Mouse (Mus musculus) T-helper 2 cell (primary cell): ENCODE data around the gene Lsm14a.

Experiments
- in situ Hi-C: fragments of 300-600 bp; cut with MboI, MseI; formaldehyde crosslinking; loops from one replicate; pipeline ENCODE4 v1.15.1; 2025; ENCODE audit warnings: high pct_unique_total_duplicates

Gene Lsm14a

DNA sequence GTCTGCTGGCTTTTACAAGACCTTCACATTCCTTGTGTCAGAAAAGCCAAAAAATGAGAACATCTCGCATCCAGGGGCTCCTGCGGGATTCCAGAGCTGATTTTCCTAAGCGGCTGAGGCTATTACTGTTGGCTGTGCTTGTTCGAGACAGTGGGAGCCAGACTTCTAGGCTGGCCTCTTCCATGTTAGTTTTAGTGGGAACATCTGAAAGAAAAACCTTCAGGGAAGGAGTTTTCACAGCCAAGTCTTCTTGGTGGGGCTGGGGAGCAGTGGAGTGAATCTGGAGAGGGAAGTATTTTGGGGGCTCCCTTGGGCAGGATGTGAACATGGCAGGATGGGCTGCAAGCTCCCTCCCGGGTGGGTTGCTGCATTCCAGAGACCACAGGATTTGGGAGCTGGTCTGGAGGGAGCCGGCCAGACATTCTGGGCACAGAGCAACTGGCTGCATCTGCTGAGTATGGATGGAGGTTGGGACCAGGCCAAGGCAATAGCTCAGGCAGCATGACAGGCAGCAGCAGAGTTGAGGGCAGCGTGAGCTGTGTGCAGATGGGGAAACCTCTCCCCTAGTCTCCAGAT, 75.1 kb downstream of the Lsm14a start:
- in situ Hi-C loops = no loop called here

DNA sequence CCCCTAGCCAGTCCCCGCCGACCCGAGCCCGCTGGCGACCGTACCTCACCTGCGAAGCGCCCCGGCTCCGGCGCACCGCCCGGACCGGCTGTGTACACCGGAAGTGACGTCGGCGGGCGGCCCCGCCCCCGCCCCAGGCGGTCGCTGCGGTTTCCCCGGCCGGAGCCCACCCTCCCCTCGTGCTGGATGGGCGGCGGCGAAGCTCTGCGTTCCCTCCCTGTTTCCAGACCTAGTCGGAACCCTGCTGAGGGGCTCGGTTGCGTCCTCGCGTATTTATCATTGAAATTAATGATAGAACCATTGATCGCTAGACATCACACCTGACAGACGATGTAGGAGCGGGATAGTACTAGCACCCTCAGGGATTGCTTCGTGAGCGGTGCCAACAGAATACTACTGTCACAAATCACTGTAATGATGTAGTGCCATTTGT, 79.7 kb downstream of the Lsm14a start, which contains the start of gene 4931406P16Rik:
4931406P16Rik (minus strand) TSS at position 109 of the 433 bp plus-strand sequence.
- in situ Hi-C loops = no loop called here

DNA sequence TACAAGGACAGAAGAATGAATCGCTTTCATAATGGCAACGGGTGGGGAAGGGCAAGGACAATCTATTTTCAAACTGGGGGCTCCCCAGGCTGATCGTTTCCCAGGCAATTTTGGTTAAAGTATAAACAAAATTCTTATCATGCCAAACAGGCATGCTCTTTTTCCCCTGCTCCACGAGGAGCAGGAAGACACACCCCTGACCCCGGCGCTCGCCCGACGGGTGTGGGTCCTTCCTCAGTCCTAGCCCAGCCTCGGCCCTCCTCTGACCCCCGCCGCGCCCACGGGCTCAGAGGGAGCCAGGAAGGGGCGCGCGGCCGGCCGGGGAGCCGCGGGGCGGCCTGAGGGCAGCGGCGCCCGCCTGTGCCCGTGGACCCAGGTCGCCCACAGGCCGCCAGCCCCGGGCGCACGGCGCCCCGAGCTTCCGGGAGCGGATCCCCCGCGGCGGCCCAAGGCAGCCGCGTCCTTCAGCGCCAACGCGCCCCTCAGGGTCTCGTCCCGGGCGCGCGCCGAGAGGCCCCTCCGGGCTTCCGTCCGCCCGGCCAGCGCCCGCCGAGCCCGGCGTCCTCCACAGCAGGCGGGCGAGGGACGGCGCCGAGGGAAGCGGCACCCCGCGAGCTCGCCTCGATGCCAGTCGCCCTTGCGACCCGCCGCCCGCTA, 80.2 kb downstream of the Lsm14a start:
- in situ Hi-C loops = no loop called here

DNA sequence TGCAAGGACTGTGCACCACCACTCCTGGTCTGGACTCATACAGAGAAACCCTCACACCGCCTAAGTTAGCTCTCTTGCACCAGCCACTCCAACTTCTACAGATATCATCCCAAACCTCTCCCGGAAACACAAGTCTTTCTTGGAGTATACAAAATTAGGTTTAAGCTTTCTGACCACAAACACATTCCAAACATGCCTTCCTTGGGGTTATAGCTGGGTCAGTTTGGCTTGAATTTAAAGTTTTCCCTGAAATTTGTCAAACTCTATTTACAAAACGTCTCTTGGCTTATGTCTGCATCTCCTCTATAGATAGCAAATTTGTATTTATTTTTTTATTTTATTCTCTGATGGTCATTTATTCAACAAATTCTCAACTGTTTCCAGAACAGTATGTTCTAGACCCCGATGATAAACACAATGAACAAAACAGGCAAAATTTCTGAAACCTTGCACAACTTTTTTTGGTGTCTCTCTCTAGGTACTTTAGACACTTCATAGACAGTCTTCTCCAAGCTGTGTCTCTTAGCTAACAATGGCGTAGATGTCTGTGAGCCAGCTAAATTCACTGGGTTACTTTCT, 83.8 kb downstream of the Lsm14a start:
- in situ Hi-C loops = no loop called here

DNA sequence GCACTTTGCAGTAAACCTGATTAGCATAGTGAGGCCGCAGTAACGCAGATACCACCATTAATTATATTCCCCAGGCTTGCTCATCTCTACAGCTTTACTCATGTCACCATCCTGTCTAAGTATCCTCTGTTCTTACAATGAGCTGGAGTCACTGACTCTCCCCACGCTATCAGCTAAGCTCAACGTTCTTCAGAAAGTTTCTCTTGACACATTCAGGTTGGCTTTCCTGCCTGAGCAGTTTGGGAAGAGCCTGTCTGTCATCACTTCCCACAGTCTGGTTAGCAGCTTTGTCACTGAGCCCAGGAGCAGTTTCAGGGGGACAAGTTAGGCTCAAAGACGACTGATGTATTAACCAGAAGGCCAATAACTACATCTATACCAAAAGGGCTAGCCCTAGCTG, 84.5 kb downstream of the Lsm14a start:
- in situ Hi-C loops = no loop called here

DNA sequence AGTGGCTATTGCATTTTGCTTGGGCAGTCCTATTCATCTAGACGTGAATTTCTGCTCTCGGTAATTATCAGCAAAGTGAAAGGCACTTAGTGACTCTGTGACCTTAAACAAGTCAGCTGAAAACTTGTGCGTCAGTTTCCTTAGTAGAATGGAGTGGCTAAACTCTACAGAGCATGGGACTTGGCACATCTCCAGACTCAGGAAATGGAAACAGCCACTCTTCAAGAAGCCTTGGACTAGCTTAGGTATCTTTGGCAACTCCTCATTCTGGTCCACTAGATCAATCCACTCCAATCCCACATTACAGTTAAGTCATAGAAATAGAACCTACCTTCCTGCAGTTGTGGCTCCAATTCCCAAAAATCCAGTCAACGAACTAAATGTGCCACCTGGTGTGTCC, 87.7 kb downstream of the Lsm14a start:
- in situ Hi-C loops = no loop called here

DNA sequence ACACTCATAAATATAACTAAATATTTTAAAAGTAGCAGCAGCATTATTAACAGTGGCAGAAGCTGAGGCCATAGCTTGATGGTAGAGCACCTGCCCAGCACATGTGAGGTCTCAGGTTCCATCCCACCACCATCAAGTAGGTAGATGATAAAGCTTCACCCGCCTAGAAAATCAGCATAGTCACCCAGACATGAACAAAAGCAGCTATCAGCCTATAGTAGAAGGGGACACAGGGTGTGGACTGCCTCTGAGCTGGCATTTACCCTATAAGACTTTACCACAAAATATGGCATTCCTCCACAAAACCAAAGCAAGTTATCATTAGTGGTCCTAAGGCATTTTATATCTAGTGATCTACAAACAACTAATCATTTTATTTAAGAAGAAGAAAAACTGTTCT, 90.5 kb downstream of the Lsm14a start:
- in situ Hi-C loops = no loop called here

DNA sequence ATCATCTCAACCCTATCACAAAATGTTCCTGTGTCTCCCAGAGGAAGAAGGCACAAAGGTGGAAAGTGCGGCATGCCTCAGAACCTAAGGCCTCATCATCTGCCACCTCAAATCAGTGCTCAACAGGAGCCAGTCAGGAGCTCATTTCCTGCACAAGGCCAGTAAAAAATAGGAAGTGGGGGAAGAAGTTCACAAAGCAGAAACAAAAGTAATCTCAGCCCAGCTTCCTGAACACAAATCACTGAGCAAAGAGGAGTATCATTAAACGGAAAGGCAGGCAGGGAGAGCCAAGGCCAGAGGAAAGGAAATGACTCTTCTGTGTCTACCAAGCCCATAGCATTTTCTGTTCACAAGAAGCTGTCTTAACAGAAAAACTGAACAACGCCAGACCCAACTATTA, 91.2 kb downstream of the Lsm14a start:
- in situ Hi-C loops = no loop called here

DNA sequence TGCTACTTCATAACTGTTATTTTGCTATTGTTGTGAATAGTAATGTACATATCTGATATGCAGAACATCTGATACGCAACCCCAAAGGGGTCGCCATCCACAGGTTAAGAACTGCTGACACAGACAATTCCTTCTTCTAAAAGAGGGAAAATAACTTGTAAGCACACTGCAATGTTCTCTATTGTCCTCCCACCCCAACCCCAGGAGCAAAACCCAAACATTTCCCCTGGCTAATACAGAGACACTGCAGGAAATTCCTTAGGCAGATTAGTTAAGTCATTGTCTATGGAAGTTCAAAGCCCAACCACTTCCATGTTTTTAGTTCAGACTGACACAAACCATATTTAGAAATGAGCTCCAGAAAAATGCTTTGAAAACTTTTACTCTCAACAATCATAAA, 94.3 kb downstream of the Lsm14a start:
- in situ Hi-C loops = no loop called here

DNA sequence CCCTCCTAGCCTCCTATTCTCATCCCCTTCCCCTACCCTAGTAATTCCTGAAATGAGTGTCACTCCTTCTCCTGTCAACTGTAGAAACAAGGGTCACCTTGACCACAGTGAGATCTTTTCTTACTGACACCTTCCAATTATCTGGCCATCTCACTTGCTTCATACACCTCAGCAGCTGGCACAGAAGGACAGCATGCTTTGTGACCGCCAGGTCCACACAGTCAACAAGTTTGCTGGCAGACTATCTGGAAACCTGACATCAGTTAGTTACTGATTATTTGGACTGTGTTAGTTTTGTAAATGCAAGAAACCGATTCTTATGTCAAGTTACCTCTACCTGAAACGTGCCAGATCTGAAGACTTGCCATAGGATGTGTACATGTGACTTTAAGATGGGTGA, 97.0 kb downstream of the Lsm14a start:
- in situ Hi-C loops = no loop called here
